In genomic region chr4:149099369-149100017, GRCm38 (mm10) we compare ENCODE assay signal across 8 mouse cellular contexts. TPM values are rescaled to one million over a fixed set of nuclear protein-coding genes. Genes with fewer than 3 reads are reported as not detected.
DNase-seq lines count a peak whose midpoint lies in the region; ATAC-seq and TF ChIP-seq lines count a peak whose summit lies in the region.

Gene Pex14 (minus strand): TSS chr4:149099876.

- H3K9me3 ChIP-seq in heart, embryonic 10.5 days = no peaks in the 10 kb centered on the region
- H3K9me3 ChIP-seq in kidney, embryonic 15.5 days (replicated peaks) = no peaks in the 10 kb centered on the region

- H3K4me1 ChIP-seq in bone marrow macrophage, adult 2 months (ENCODE audit: control insufficient read depth, insufficient read depth, low read length) = peaks cover 7% of the 10 kb centered on the region
- peaks cover 2% of the 10 kb centered on the region; the same call in 1 of the 2 replicates for H3K4me1 ChIP-seq in embryonic fibroblast, embryonic 13.5 days (ENCODE audit: control insufficient read depth, insufficient read depth, low read length)
- peaks cover 26% of the 10 kb centered on the region for H3K4me1 ChIP-seq in heart, embryonic 10.5 days
- H3K4me1 ChIP-seq in kidney, embryonic 15.5 days = peaks cover 24% of the 10 kb centered on the region

- no peaks in the 10 kb centered on the region for H3K27me3 ChIP-seq in heart, embryonic 10.5 days (ENCODE audit: insufficient read depth, poor library complexity, severe bottlenecking)
- H3K27me3 ChIP-seq in kidney, embryonic 15.5 days = no peaks in the 10 kb centered on the region

- H3K27ac ChIP-seq in bone marrow macrophage, adult 2 months (ENCODE audit: insufficient read depth, low read depth, low read length) = no peak within 1 kb of the TSS
- H3K27ac ChIP-seq in embryonic fibroblast, embryonic 13.5 days (ENCODE audit: insufficient read depth, low read length) = 0 out of 2 replicates have a peak within 1 kb of the TSS, but pooled peaks have one; percentile 49
- peak within 1 kb of the TSS; percentile 96 for H3K27ac ChIP-seq in heart, embryonic 10.5 days
- peak within 1 kb of the TSS; percentile 71 for H3K27ac ChIP-seq in kidney, embryonic 15.5 days

- peak within 1 kb of the TSS; percentile 90 for H3K9ac ChIP-seq in kidney, embryonic 15.5 days

- no peak for TF ChIP-seq POLR2A in bone marrow macrophage, adult 2 months (IDR thresholded peaks at IDR 0.05; ENCODE audit: borderline replicate concordance, low read depth, low read length)
- peak; percentile 81 for TF ChIP-seq POLR2A in embryonic fibroblast, embryonic 13.5 days (IDR thresholded peaks at IDR 0.05; ENCODE audit: low read depth, low read length)

- H3K4me3 ChIP-seq in bone marrow macrophage, adult 2 months (ENCODE audit: insufficient read depth, low read length) = peak within 1 kb of the TSS; percentile 90
- peak within 1 kb of the TSS; percentile 83 for H3K4me3 ChIP-seq in embryonic fibroblast, embryonic 13.5 days (ENCODE audit: insufficient read depth, low read length)
- H3K4me3 ChIP-seq in heart, embryonic 10.5 days = peak within 1 kb of the TSS; percentile 100
- H3K4me3 ChIP-seq in kidney, embryonic 15.5 days (replicated peaks) = peak within 1 kb of the TSS; percentile 100

- H3K4me2 ChIP-seq in kidney, embryonic 15.5 days = peak within 1 kb of the TSS; percentile 92

- ATAC-seq in kidney, embryonic 15.5 days (replicated peaks; ENCODE audit: low FRiP score) = peak; percentile 84
- peak; percentile 93 for ATAC-seq in monocyte, adult 5-6 weeks (replicated peaks; ENCODE audit: insufficient number of reproducible peaks, low FRiP score, low TSS enrichment, poor library complexity, severe bottlenecking)

- DNase-seq in A20 (ENCODE audit: low read depth, low spot score) (peak; percentile 92), liver (peak; percentile 90)
- DNase-seq in heart, embryonic 10.5 days (ENCODE audit: low spot score) = peak; percentile 96
- peak; percentile 88 to 92 for DNase-seq in spleen, postnatal 4 days (ENCODE audit: low spot score in 2 of 2)

- H3K36me3 ChIP-seq in heart, embryonic 10.5 days = no peaks in the 10 kb centered on the region
- H3K36me3 ChIP-seq in kidney, embryonic 15.5 days = peaks cover 2% of the 10 kb centered on the region; the same call in 1 of the 2 replicates

- TF ChIP-seq CTCF in bone marrow macrophage, adult 2 months (IDR thresholded peaks at IDR 0.05; ENCODE audit: low read depth, low read length) = no peak
- no peak for TF ChIP-seq CTCF in embryonic fibroblast, embryonic 13.5 days (IDR thresholded peaks at IDR 0.05; ENCODE audit: borderline replicate concordance, insufficient read depth, low read length)

- under 1% methylated on average over 50 of the region's 50 CpGs for WGBS in heart, embryonic 10.5 days
- WGBS in kidney, embryonic 15.5 days = under 1% methylated on average over 48 of the region's 50 CpGs

RNA-seq across cellular contexts. Expression of gene Pex14, which starts in this region (rescaled TPM):
- polyA plus RNA-seq in bone marrow macrophage, adult 2 months (2012; ENCODE audit: insufficient read depth, insufficient read length, missing spikeins) = 19.6 and 19.7 TPM in 2 replicates
- polyA plus RNA-seq in embryonic fibroblast, embryonic 13.5 days (2011; ENCODE audit: insufficient read length, low read depth, missing spikeins) = 28.9 and 34.6 TPM in 2 replicates
- polyA plus RNA-seq in heart, embryonic 10.5 days (2016; fragmentation: Nextera tagmentation; extraction: Ambion mirVana) = 53.6 and 59.7 TPM in 2 replicates
- 52.3 and 61.1 TPM in 2 replicates for polyA plus RNA-seq in kidney, embryonic 15.5 days (2015; fragmentation: Nextera tagmentation; extraction: Ambion mirVana)
- 12.8 to 25.2 TPM (median 24.0 TPM) in 3 replicates for total RNA-seq in monocyte, adult 5-6 weeks (2017)
